Mouse (Mus musculus) heart, embryonic 10.5 days (tissue): Measurements from ENCODE around the gene Hdx. TPM values are rescaled to one million over a fixed set of nuclear protein-coding genes. Genes with fewer than 3 reads are reported as not detected.
A peak's percentile ranks its signal among the peaks of the same experiment; 100 is the strongest.

Experiments used
- DNase-seq: peaks from one replicate; pipeline ENCODE4 v3.0.0-alpha.2; 2017; ENCODE audit warnings: low spot score
- H3K27ac ChIP-seq: fragments of 300-500 bp; sonication (generic); 2 replicates; pipeline ENCODE4 v1.5.1; 2016; ENCODE audit warnings: mild to moderate bottlenecking
- H3K27me3 ChIP-seq: fragments of 300-500 bp; sonication (generic); 2 replicates; pipeline ENCODE4 v1.6.1; 2016; ENCODE audit warnings: mild to moderate bottlenecking; ENCODE audit not compliant: poor library complexity, insufficient read depth, severe bottlenecking
- H3K36me3 ChIP-seq: fragments of 300-500 bp; sonication (generic); 2 replicates; pipeline ENCODE4 v1.6.1; 2016; ENCODE audit warnings: mild to moderate bottlenecking, moderate library complexity
- H3K4me1 ChIP-seq: fragments of 300-500 bp; sonication (generic); 2 replicates; pipeline ENCODE4 v1.6.1; 2016; ENCODE audit warnings: mild to moderate bottlenecking
- H3K4me3 ChIP-seq: fragments of 300-500 bp; sonication (generic); 2 replicates; pipeline ENCODE4 v1.5.1; 2016; ENCODE audit warnings: mild to moderate bottlenecking, moderate library complexity
- H3K9me3 ChIP-seq: fragments of 300-500 bp; sonication (generic); 2 replicates; pipeline ENCODE4 v1.6.1; 2016; ENCODE audit warnings: mild to moderate bottlenecking, moderate library complexity
- WGBS: fragments of 180-500 bp; shearing (Covaris S2); methylation state at CpG from one replicate; pipeline ENCODE4 v1.1.7; 2016; 5-methylcytosine and 5-hydroxymethylcytosine counted together
- polyA plus RNA-seq: library from polyadenylated mRNA; unstranded; fragments of >200 nt; fragmentation: Nextera tagmentation; extraction: Ambion mirVana; gene quantifications from 2 replicates; pipeline ENCODE4 v1.2.1, GENCODE M21; 2016

Hdx gene
- polyA plus RNA-seq = 1.0 and 1.2 TPM in 2 replicates

- H3K36me3 ChIP-seq = no peaks in the 10 kb centered on the region
- H3K4me3 ChIP-seq = peak within 1 kb of the TSS; percentile 63
- peak within 1 kb of the TSS; percentile 84 for H3K27ac ChIP-seq
- no peaks in the 10 kb centered on the region for H3K4me1 ChIP-seq
- H3K27me3 ChIP-seq = no peaks in the 10 kb centered on the region
- 10% methylated on average over 26 of the region's 26 CpGs for WGBS
- no peaks in the 10 kb centered on the region for H3K9me3 ChIP-seq
- DNase-seq = peak; percentile 76
These were observed at the start of gene Hdx for GRCm38 (mm10) chrX:111696356-111697282. Gene Hdx, minus strand, starts transcription at chrX:111697079.

GRCm38 (mm10) chrX:111685665-111686064 is 11.2 kb downstream of the Hdx start:
- DNase-seq = no peak
- Histone ChIP-seq H3K36me3 (no peaks in the 10 kb centered on the region), H3K4me3 (no peak overlapping the region), H3K27ac (no peak overlapping the region), H3K4me1 (no peaks in the 10 kb centered on the region), H3K9me3 (no peaks in the 10 kb centered on the region), H3K27me3 (no peaks in the 10 kb centered on the region)
- WGBS = 46% methylated on average over 3 of the region's 3 CpGs

- H3K27me3 ChIP-seq = no peaks in the 10 kb centered on the region
- no peaks in the 10 kb centered on the region for H3K36me3 ChIP-seq
- H3K27ac ChIP-seq = no peak overlapping the region
- H3K9me3 ChIP-seq = no peaks in the 10 kb centered on the region
- H3K4me3 ChIP-seq = no peak overlapping the region
- WGBS = 35% methylated on average over 3 of the region's 3 CpGs
- no peaks in the 10 kb centered on the region for H3K4me1 ChIP-seq
- no peak for DNase-seq
These were observed 25.2 kb downstream of the Hdx start for GRCm38 (mm10) chrX:111671685-111672084.

- no peaks in the 10 kb centered on the region for H3K4me1 ChIP-seq
- H3K27me3 ChIP-seq = no peaks in the 10 kb centered on the region
- WGBS = 72% methylated on average over 5 of the region's 5 CpGs
- no peaks in the 10 kb centered on the region for H3K9me3 ChIP-seq
- no peak for DNase-seq
- no peak overlapping the region for H3K27ac ChIP-seq
- H3K36me3 ChIP-seq = no peaks in the 10 kb centered on the region
- H3K4me3 ChIP-seq = no peak overlapping the region
These were observed 36.5 kb downstream of the Hdx start for GRCm38 (mm10) chrX:111660381-111660780.

DNA sequence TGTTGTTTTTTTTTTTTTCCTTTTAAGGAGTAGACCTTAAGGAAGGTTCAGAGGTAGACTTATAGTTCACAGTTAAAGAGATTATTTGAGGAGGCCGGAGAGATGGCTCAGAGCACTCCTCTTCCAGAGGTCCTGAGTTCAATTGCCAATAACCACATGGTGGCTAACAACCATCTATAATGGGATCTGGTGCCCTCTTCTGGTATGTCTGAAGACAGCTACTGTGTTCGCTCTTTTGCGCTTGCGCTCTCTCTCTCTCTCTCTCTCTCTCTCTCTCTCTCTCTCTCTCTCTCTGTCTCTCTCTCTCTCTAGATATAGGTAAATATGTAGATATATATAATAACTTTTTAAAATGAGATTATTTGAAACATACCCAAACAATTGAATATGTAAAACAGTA is 38.2 kb downstream of the Hdx start:
- Histone ChIP-seq H3K36me3 (no peaks in the 10 kb centered on the region), H3K27ac (no peak overlapping the region), H3K27me3 (no peaks in the 10 kb centered on the region), H3K4me1 (no peaks in the 10 kb centered on the region), H3K9me3 (no peaks in the 10 kb centered on the region), H3K4me3 (no peak overlapping the region)
- WGBS = 81% methylated on average over 4 of the region's 4 CpGs
- no peak for DNase-seq

GRCm38 (mm10) chrX:111644945-111645344 is 51.9 kb downstream of the Hdx start:
- WGBS = 38% methylated on average over 4 of the region's 4 CpGs

GRCm38 (mm10) chrX:111640616-111641015 is 56.3 kb downstream of the Hdx start:
- Histone ChIP-seq H3K9me3 (no peaks in the 10 kb centered on the region), H3K36me3 (no peaks in the 10 kb centered on the region), H3K4me3 (no peak overlapping the region), H3K4me1 (no peaks in the 10 kb centered on the region), H3K27ac (no peak overlapping the region), H3K27me3 (no peaks in the 10 kb centered on the region)
- 87% methylated on average over 5 of the region's 5 CpGs for WGBS
- DNase-seq = no peak

More at GRCm38 (mm10) chrX:111644945-111645344, 51.9 kb downstream of the Hdx start:
- Histone ChIP-seq H3K4me3 (no peak overlapping the region), H3K4me1 (no peaks in the 10 kb centered on the region), H3K9me3 (no peaks in the 10 kb centered on the region), H3K27ac (no peak overlapping the region), H3K36me3 (no peaks in the 10 kb centered on the region), H3K27me3 (no peaks in the 10 kb centered on the region)
- no peak for DNase-seq

DNA sequence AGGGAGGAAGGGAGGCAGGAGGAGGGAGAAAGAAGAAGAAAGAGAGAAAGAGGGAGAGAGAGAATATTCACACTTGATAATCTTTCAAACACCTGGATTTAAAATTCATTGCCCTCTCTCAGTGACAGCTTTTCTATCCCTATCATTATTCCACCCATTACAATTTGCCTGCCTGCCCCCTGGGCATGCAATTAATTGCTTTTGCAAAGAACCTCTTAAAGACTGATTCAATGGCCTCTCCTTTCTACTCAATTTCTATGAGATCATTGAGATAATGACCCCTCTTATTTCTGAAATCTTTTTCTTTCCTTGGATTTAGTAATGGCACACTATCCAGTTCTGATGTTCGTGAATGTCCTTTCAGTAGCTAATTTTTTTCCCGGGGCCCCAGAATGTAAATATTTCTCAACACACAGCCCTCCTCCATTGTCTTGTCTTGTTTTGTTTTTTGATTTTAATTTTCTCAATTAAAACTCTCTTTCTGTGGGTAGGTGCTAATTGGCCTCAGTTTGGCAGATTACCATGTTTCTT is 99.2 kb downstream of the Hdx start:
- WGBS = 96% methylated on average over 2 of the region's 2 CpGs
- Histone ChIP-seq H3K27ac (no peak overlapping the region), H3K9me3 (no peaks in the 10 kb centered on the region), H3K4me1 (no peaks in the 10 kb centered on the region), H3K36me3 (no peaks in the 10 kb centered on the region), H3K4me3 (no peak overlapping the region), H3K27me3 (no peaks in the 10 kb centered on the region)
- no peak for DNase-seq

GRCm38 (mm10) chrX:111587616-111588015 is 109.3 kb downstream of the Hdx start:
- Histone ChIP-seq H3K4me3 (no peak overlapping the region), H3K27ac (no peak overlapping the region), H3K4me1 (no peaks in the 10 kb centered on the region), H3K36me3 (no peaks in the 10 kb centered on the region), H3K9me3 (no peaks in the 10 kb centered on the region), H3K27me3 (no peaks in the 10 kb centered on the region)
- WGBS = 65% methylated on average over 4 of the region's 4 CpGs
- no peak for DNase-seq

DNA sequence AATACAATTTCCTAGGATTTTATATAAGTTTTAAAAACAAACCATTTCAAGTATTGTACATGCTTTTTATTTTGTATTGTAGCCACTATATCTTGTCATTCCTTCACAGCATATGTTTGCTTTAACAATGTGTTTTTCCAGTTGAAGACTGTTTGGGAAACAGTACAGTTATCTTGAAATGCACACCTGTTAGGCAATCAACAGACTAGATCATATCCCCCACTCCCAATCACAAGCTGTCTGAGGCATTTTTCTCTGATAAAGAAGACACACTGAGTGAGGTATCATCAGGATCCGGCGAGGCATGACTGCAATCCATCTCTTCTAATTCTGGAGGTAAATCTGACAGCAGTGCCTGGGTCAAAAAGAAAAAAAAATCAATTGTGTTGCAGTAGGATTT is 119.8 kb downstream of the Hdx start:
- H3K9me3 ChIP-seq = no peaks in the 10 kb centered on the region
- no peaks in the 10 kb centered on the region for H3K27me3 ChIP-seq
- H3K4me1 ChIP-seq = no peaks in the 10 kb centered on the region
- H3K4me3 ChIP-seq = no peak overlapping the region
- no peak overlapping the region for H3K27ac ChIP-seq
- no peaks in the 10 kb centered on the region for H3K36me3 ChIP-seq
- no peak for DNase-seq
- WGBS = 67% methylated on average over 2 of the region's 2 CpGs

DNA sequence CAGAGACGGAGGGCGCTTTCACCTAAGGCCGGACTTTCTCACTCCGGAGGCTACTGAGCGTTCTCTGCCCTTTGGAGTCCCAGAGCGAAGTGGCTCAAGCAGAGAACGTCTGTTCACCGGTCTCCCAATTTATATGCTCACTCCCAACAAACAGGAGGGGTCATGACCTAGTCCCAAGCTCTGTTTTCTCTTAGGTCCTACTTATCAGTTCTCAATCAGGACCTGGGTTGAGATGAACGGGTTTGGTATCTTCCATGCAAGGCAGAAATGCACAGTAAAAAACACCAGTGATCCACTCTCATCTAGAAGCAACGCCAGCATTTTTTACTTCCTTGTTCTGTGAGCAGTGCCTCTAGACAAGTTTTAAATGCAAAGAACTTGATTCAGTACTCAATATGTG is 159.0 kb downstream of the Hdx start, which contains the start of gene Rps6ka6:
Gene Rps6ka6 (minus strand): TSS at position 101 of the 400 bp plus-strand sequence.
- Histone ChIP-seq H3K27me3 (no peaks in the 10 kb centered on the region), H3K4me3 (no peak within 1 kb of the TSS), H3K4me1 (no peaks in the 10 kb centered on the region), H3K9me3 (no peaks in the 10 kb centered on the region), H3K36me3 (no peaks in the 10 kb centered on the region), H3K27ac (no peak within 1 kb of the TSS)
- no peak for DNase-seq
- WGBS = 65% methylated on average over 10 of the region's 10 CpGs
